Mouse (Mus musculus) MEL (cell line): ENCODE data around the gene Fam180a. TPM values are rescaled to one million over a fixed set of nuclear protein-coding genes. Genes with fewer than 3 reads are reported as not detected.

ENCODE experiments used
- DNase-seq: peaks from one replicate; pipeline ENCODE4 v3.0.0; 2011; ENCODE audit warnings: low read depth, low spot score
- H3K27ac ChIP-seq: 2 replicates; pipeline ENCODE4 v1.5.1; 2012; ENCODE audit warnings: low read depth, mild to moderate bottlenecking, control low read depth, low read length, moderate library complexity; ENCODE audit not compliant: control insufficient read depth
- H3K27me3 ChIP-seq, 2 experiments: fragments of 150-350 bp in 1 of 2; sonication (generic) in 1 of 2; 2 replicates each; pipeline ENCODE4 v1.6.1; 2012; ENCODE audit warnings: low read length in 2 of 2, mild to moderate bottlenecking in 2 of 2, improper control_type of control experiment in 1 of 2, moderate library complexity in 1 of 2; ENCODE audit not compliant: insufficient read depth in 2 of 2, control insufficient read depth in 1 of 2
- H3K36me3 ChIP-seq, 2 experiments: 2 replicates each; pipeline ENCODE4 v1.6.1; 2012 to 2014; ENCODE audit warnings: low read length in 2 of 2, improper control_type of control experiment in 1 of 2, inconsistent platforms in 1 of 2, mild to moderate bottlenecking in 1 of 2; ENCODE audit not compliant: insufficient read depth in 2 of 2, control insufficient read depth in 1 of 2
- H3K4me1 ChIP-seq, 2 experiments: fragments of 150-350 bp in 1 of 2; sonication (generic) in 1 of 2; 2 replicates each; pipeline ENCODE4 v1.6.1; 2012; ENCODE audit warnings: low read length in 2 of 2, improper control_type of control experiment in 1 of 2, mild to moderate bottlenecking in 1 of 2; ENCODE audit not compliant: insufficient read depth in 2 of 2, control insufficient read depth in 1 of 2
- H3K4me3 ChIP-seq, 2 experiments: fragments of 150-350 bp in 1 of 2; sonication (generic) in 1 of 2; 2 replicates each; pipeline ENCODE4 v1.5.1; 2012; ENCODE audit warnings: low read depth in 2 of 2, low read length in 2 of 2, mild to moderate bottlenecking in 2 of 2, moderate library complexity in 2 of 2, control low read depth in 1 of 2, improper control_type of control experiment in 1 of 2; ENCODE audit not compliant: control insufficient read depth in 1 of 2, insufficient read depth in 1 of 2
- H3K79me2 ChIP-seq: 2 replicates; pipeline ENCODE4 v1.6.1; 2012; ENCODE audit warnings: mild to moderate bottlenecking, low read length, moderate library complexity; ENCODE audit not compliant: control insufficient read depth, poor library complexity, insufficient read depth
- H3K9ac ChIP-seq: 2 replicates; pipeline ENCODE4 v1.6.1; 2012; ENCODE audit warnings: low read depth, mild to moderate bottlenecking, control low read depth, low read length, moderate library complexity; ENCODE audit not compliant: control insufficient read depth, poor library complexity, severe bottlenecking
- H3K9me3 ChIP-seq: fragments of 150-350 bp; sonication (generic); replicated peaks from 2 replicates; pipeline ENCODE4 v1.6.1; 2012; ENCODE audit warnings: mild to moderate bottlenecking, low read length, improper control_type of control experiment, moderate library complexity; ENCODE audit not compliant: insufficient read depth
- BHLHE40 ChIP-seq: IDR thresholded peaks from 2 replicates; pipeline ENCODE4 v1.6.1; 2012; ENCODE audit warnings: low read depth, mild to moderate bottlenecking, inconsistent platforms, low read length, improper control_type of control experiment, borderline replicate concordance
- CHD2 ChIP-seq: IDR thresholded peaks from 2 replicates; pipeline ENCODE4 v1.6.1; 2011; ENCODE audit warnings: low read length, improper control_type of control experiment
- CTCF ChIP-seq, 3 experiments: IDR thresholded peaks in 2 of 3; conservative IDR thresholded peaks in 1 of 3; 2 replicates each; pipeline ENCODE4 v1.5.1; 2011 to 2012; ENCODE audit warnings: low read length in 3 of 3, low read depth in 2 of 3, mild to moderate bottlenecking in 2 of 3, improper control_type of control experiment in 1 of 3, inconsistent platforms in 1 of 3, mixed read lengths in 1 of 3, moderate library complexity in 1 of 3; ENCODE audit not compliant: control insufficient read depth in 1 of 3, insufficient read depth in 1 of 3, poor library complexity in 1 of 3, severe bottlenecking in 1 of 3
- ELF1 ChIP-seq: IDR thresholded peaks from 2 replicates; pipeline ENCODE4 v1.6.1; 2014; ENCODE audit warnings: low read depth, mild to moderate bottlenecking, inconsistent platforms, low read length, improper control_type of control experiment, moderate library complexity
- GATA1 ChIP-seq: IDR thresholded peaks from 2 replicates; pipeline ENCODE4 v1.6.1; 2011; ENCODE audit warnings: low read depth, low read length, improper control_type of control experiment
- MAX ChIP-seq: IDR thresholded peaks from 2 replicates; pipeline ENCODE4 v1.6.1; 2011; ENCODE audit warnings: low read length, improper control_type of control experiment
- MEF2A ChIP-seq: IDR thresholded peaks from 2 replicates; pipeline ENCODE4 v1.6.1; 2014; ENCODE audit warnings: low read depth, mild to moderate bottlenecking, inconsistent platforms, low read length, improper control_type of control experiment; ENCODE audit not compliant: poor library complexity, insufficient replicate concordance, severe bottlenecking; ENCODE audit errors: extremely low read depth
- MXI1 ChIP-seq: IDR thresholded peaks from 2 replicates; pipeline ENCODE4 v1.6.1; 2011; ENCODE audit warnings: mild to moderate bottlenecking, low read depth, low read length, improper control_type of control experiment
- MYC ChIP-seq: IDR thresholded peaks from 2 replicates; pipeline ENCODE4 v1.6.1; 2011; ENCODE audit warnings: low read depth, mild to moderate bottlenecking, low read length, improper control_type of control experiment, moderate library complexity
- NRF1 ChIP-seq: IDR thresholded peaks from 2 replicates; pipeline ENCODE4 v1.6.1; 2014; ENCODE audit warnings: low read depth, mild to moderate bottlenecking, inconsistent platforms, low read length, improper control_type of control experiment, moderate library complexity; ENCODE audit not compliant: poor library complexity, insufficient read depth, severe bottlenecking
- POLR2AphosphoS5 ChIP-seq: IDR thresholded peaks from 2 replicates; pipeline ENCODE4 v1.6.1; 2012; ENCODE audit warnings: low read depth, borderline replicate concordance, mild to moderate bottlenecking, inconsistent platforms, low read length, moderate library complexity, mixed read lengths
- SIN3A ChIP-seq: IDR thresholded peaks from 2 replicates; pipeline ENCODE4 v1.6.1; 2012; ENCODE audit warnings: low read length, improper control_type of control experiment, inconsistent platforms
- TAL1 ChIP-seq: IDR thresholded peaks from 2 replicates; pipeline ENCODE4 v1.6.1; 2012; ENCODE audit warnings: mild to moderate bottlenecking, inconsistent platforms, low read length, moderate library complexity, mixed read lengths
- UBTF ChIP-seq: IDR thresholded peaks from 2 replicates; pipeline ENCODE4 v1.6.1; 2012; ENCODE audit warnings: low read depth, mild to moderate bottlenecking, inconsistent platforms, low read length, improper control_type of control experiment, moderate library complexity, borderline replicate concordance; ENCODE audit not compliant: insufficient read depth
- USF1 ChIP-seq: IDR thresholded peaks from 2 replicates; pipeline ENCODE4 v1.6.1; 2014; ENCODE audit warnings: low read depth, mild to moderate bottlenecking, inconsistent platforms, low read length, improper control_type of control experiment, moderate library complexity
- USF2 ChIP-seq, 2 experiments: IDR thresholded peaks; 2 replicates each; pipeline ENCODE4 v1.6.1; 2011 to 2012; ENCODE audit warnings: improper control_type of control experiment in 2 of 2, low read length in 2 of 2, borderline replicate concordance in 1 of 2, inconsistent platforms in 1 of 2, low read depth in 1 of 2, mild to moderate bottlenecking in 1 of 2; ENCODE audit not compliant: insufficient read depth in 1 of 2
- ZNF384 ChIP-seq: IDR thresholded peaks from 2 replicates; pipeline ENCODE4 v1.6.1; 2012; ENCODE audit warnings: low read depth, mild to moderate bottlenecking, inconsistent platforms, low read length, improper control_type of control experiment
- polyA plus RNA-seq, 2 experiments: library from polyadenylated mRNA; stranded (reverse) in 1 of 2; unstranded in 1 of 2; fragments of >175 nt in 1 of 2; fragments of >200 nt in 1 of 2; gene quantifications; 2 replicates each; pipeline versions ENCODE4 v1.2.1 to v1.2.4; 2012; ENCODE audit warnings: low replicate concordance in 2 of 2, low read depth in 1 of 2; ENCODE audit not compliant: insufficient read length in 2 of 2, insufficient read depth in 1 of 2, missing spikeins in 1 of 2
- total RNA-seq: library from RNA; depleted of rRNA; stranded (reverse); fragments of 300-350 nt; gene quantifications from 2 replicates; pipeline ENCODE4 v1.2.3, GENCODE M21; 2012; rRNA removed

Gene Fam180a
- total RNA-seq (not detected in 2 replicates), polyA plus RNA-seq (not detected)

GRCm38 (mm10) chr6:35326111-35326515 lies at the start of gene Fam180a:
Gene Fam180a, minus strand, starts transcription at chr6:35326141.
- DNase-seq, result no peak

DNA sequence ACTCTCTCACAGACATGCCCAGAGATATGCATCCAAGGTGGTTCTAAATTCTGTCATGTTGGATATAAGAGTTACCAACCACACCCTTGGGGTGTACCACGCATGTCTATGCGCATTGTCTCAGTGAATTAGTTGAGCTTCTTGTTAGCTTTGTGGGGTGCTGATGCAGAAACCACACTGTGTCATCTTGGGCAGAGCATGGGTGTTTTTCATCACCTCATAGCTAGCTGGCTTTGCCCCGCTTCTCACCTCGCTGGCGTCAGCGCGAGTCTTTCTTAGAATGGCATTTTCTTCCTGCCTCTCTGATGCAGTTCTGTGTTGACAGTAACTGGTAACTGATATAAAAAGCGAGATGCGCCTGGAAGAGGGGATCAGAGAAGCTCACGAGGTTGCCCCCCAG lies 48.1 kb upstream of the Fam180a start:
- DNase-seq, result no peak
- TF ChIP-seq TAL1 (no peak), BHLHE40 (no peak), MYC (no peak), CHD2 (no peak), CTCF (IDR thresholded peaks at IDR 0.05 in 2 of 3, conservative IDR thresholded peaks at IDR 0.05 in 1 of 3; ENCODE audit: control insufficient read depth in 1 of 3, insufficient read depth in 1 of 3, low read depth in 2 of 3, low read length in 3 of 3, poor library complexity in 1 of 3, severe bottlenecking in 1 of 3) (no peak), USF1 (no peak), ZNF384 (no peak), MEF2A (no peak), MAX (no peak), ELF1 (no peak), POLR2AphosphoS5 (no peak), MXI1 (no peak), USF2 (IDR thresholded peaks at IDR 0.05; ENCODE audit: borderline replicate concordance in 1 of 2, insufficient read depth in 1 of 2, low read depth in 1 of 2, low read length in 2 of 2) (no peak), GATA1 (no peak), SIN3A (no peak)
- H3K4me1 ChIP-seq, result no peaks in the 10 kb centered on the region
- no peaks in the 10 kb centered on the region for H3K79me2 ChIP-seq
- peaks cover 0 to 2% of the 10 kb centered on the region in 2 experiments; a peak in 1 of 4 replicates for H3K27me3 ChIP-seq
- no peaks in the 10 kb centered on the region for H3K9me3 ChIP-seq
- H3K36me3 ChIP-seq, result no peaks in the 10 kb centered on the region
- H3K4me3 ChIP-seq, result no peak overlapping the region
- H3K9ac ChIP-seq, result no peak overlapping the region
- no peak overlapping the region for H3K27ac ChIP-seq

More at GRCm38 (mm10) chr6:35326111-35326515, at the start of gene Fam180a:
- H3K9ac ChIP-seq, result no peak within 1 kb of the TSS
- no peaks in the 10 kb centered on the region for H3K36me3 ChIP-seq
- TF ChIP-seq NRF1 (no peak), UBTF (no peak)
- H3K27me3 ChIP-seq, result no peaks in the 10 kb centered on the region
- no peak within 1 kb of the TSS for H3K4me3 ChIP-seq
- no peaks in the 10 kb centered on the region for H3K9me3 ChIP-seq
- H3K27ac ChIP-seq, result no peak within 1 kb of the TSS
- H3K4me1 ChIP-seq, result peaks cover 0 to 3% of the 10 kb centered on the region in 2 experiments; a peak in 2 of 4 replicates
- H3K79me2 ChIP-seq, result no peaks in the 10 kb centered on the region
